Mouse (Mus musculus) stomach, postnatal 0 days (tissue): ENCODE results near the gene Birc6. TPM values are rescaled to one million over a fixed set of nuclear protein-coding genes. Genes with fewer than 3 reads are reported as not detected.

Experiments used
- ATAC-seq: fragments of 200-750 bp; cut with Nextera tagmentation; 2 replicates; pipeline ENCODE4 v1.8.0; 2017; ENCODE audit not compliant: low FRiP score, low TSS enrichment
- DNase-seq: peaks from one replicate; pipeline ENCODE4 v3.0.0-alpha.2; 2016; ENCODE audit warnings: low spot score
- H3K27ac ChIP-seq: fragments of 300-500 bp; sonication (generic); replicated peaks from 2 replicates; pipeline ENCODE4 v1.5.1; 2014; ENCODE audit warnings: mild to moderate bottlenecking, control low read depth
- H3K27me3 ChIP-seq: fragments of 300-500 bp; sonication (generic); 2 replicates; pipeline ENCODE4 v1.6.1; 2014; ENCODE audit warnings: low read length; ENCODE audit not compliant: control insufficient read depth, insufficient read depth
- H3K36me3 ChIP-seq: fragments of 300-500 bp; sonication (generic); 2 replicates; pipeline ENCODE4 v1.6.1; 2014; ENCODE audit warnings: low read length, mixed read lengths; ENCODE audit not compliant: control insufficient read depth, insufficient read depth
- H3K4me1 ChIP-seq: fragments of 300-500 bp; sonication (generic); replicated peaks from 2 replicates; pipeline ENCODE4 v1.6.1; 2014; ENCODE audit warnings: antibody characterized with exemption; ENCODE audit not compliant: control insufficient read depth, insufficient read depth
- H3K4me2 ChIP-seq: fragments of 300-500 bp; sonication (generic); replicated peaks from 2 replicates; pipeline ENCODE4 v1.6.1; 2014; ENCODE audit warnings: low read depth, mild to moderate bottlenecking, control low read depth, moderate library complexity
- H3K4me3 ChIP-seq: fragments of 300-500 bp; sonication (generic); 2 replicates; pipeline ENCODE4 v1.5.1; 2014; ENCODE audit warnings: low read depth, low read length, control low read depth
- H3K9ac ChIP-seq: fragments of 300-500 bp; sonication (generic); 2 replicates; pipeline ENCODE4 v1.6.1; 2014; ENCODE audit warnings: mild to moderate bottlenecking, low read length, control low read depth, mixed read lengths
- H3K9me3 ChIP-seq: fragments of 300-500 bp; sonication (generic); 2 replicates; pipeline ENCODE4 v1.6.1; 2016; ENCODE audit warnings: low read length; ENCODE audit not compliant: control insufficient read depth
- CTCF ChIP-seq: IDR thresholded peaks from 2 replicates; pipeline ENCODE4 v1.5.1; 2016; ENCODE audit warnings: antibody characterized with exemption, low read depth, mild to moderate bottlenecking, moderate library complexity
- EP300 ChIP-seq: optimal IDR thresholded peaks from 2 replicates; pipeline ENCODE3; 2016; ENCODE audit warnings: antibody characterized with exemption
- WGBS: fragments of 180-500 bp; shearing (Covaris S2); extraction: QIAGEN DNeasy Blood & Tissue Kit; methylation state at CpG from one replicate; pipeline ENCODE4 v1.1.7; 2014; 5-methylcytosine and 5-hydroxymethylcytosine counted together
- polyA plus RNA-seq: library from polyadenylated mRNA; unstranded; fragments of >200 nt; fragmentation: Nextera tagmentation; extraction: Ambion mirVana; gene quantifications from 2 replicates; pipeline ENCODE4 v1.2.1, GENCODE M21; 2015

The Birc6 gene
- polyA plus RNA-seq, 1 experiment from 2014 or later: 56.4 TPM

DNA sequence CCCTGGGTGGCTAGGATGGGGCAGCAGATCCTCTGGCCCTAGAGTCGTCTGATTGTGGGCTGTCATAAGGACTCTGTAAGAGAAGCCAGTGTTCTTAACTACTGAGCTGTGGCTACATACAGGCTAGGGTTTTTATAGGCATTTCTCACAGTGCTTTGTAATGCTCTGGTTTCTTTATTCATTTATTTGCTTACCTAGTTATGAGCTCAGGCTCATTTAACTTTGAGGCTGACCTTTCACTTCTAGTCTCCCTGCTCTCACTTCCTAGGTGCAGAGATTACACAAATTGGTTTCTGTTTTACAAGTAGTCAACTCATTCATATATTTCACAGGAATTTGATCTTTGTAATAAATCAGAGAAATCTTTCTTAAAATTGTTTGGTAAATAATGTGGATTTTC, 73.1 kb downstream of the Birc6 start:
- H3K27me3 ChIP-seq: no peaks in the 10 kb centered on the region
- no peaks in the 10 kb centered on the region for H3K4me1 ChIP-seq
- TF ChIP-seq EP300: no peak
- no peak for TF ChIP-seq CTCF
- ATAC-seq (no peak), DNase-seq (no peak)
- H3K4me2 ChIP-seq: no peak overlapping the region
- H3K9me3 ChIP-seq: no peaks in the 10 kb centered on the region
- WGBS: 85% methylated on average over 1 of the region's 1 CpGs
- no peak overlapping the region for H3K27ac ChIP-seq
- H3K4me3 ChIP-seq: no peak overlapping the region
- no peak overlapping the region for H3K9ac ChIP-seq
- H3K36me3 ChIP-seq: peaks cover 12% of the 10 kb centered on the region

DNA sequence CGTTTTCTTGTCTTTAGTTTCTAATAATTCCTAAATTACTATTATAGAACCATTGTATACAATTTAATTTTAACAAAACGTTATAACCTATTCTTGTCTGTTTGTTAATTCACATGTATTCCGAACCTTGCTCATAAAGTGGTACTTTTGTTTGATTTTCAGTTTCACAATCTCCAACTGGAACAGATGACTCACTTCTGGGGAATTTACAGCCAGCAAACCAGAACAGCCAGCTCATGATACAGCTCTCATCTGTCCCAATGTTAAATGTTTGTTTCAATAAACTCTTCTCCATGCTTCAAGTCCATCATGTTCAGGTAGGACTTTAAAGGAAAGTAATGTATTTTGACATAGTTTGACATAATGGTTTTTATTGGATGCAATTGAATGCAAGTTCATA, 102.7 kb downstream of the Birc6 start:
- H3K9me3 ChIP-seq: no peaks in the 10 kb centered on the region
- WGBS: 57% methylated on average over 3 of the region's 3 CpGs
- DNase-seq: no peak
- no peak overlapping the region for H3K9ac ChIP-seq
- H3K4me2 ChIP-seq: no peak overlapping the region
- ATAC-seq: no peak
- no peak overlapping the region for H3K4me3 ChIP-seq
- no peaks in the 10 kb centered on the region for H3K4me1 ChIP-seq
- H3K27me3 ChIP-seq: no peaks in the 10 kb centered on the region
- no peak for TF ChIP-seq CTCF
- no peak for TF ChIP-seq EP300
- H3K36me3 ChIP-seq: peaks cover 4% of the 10 kb centered on the region; the same call in 1 of the 2 replicates
- no peak overlapping the region for H3K27ac ChIP-seq

DNA sequence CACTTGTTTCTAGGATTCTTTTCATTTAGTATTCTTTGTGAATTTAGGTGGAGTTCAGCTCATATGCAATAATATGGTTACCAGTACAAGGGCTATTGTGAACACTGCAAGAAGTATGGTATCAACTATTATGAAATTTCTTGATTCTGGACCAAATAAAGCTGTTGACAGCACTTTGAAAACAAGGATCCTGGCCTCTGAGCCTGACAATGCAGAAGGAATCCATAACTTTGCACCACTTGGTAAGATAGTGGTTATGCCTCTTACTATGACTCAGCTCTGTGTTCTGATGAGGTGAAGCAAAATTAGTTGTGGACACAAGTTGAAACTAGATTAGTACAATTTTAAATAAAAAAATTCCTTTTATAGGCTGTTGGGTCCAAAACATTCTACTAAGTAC, 114.3 kb downstream of the Birc6 start:
- Histone ChIP-seq H3K27ac (no peak overlapping the region), H3K27me3 (no peaks in the 10 kb centered on the region), H3K4me3 (no peak overlapping the region), H3K36me3 (peaks cover 24% of the 10 kb centered on the region), H3K9me3 (no peaks in the 10 kb centered on the region), H3K4me2 (no peak overlapping the region), H3K9ac (no peak overlapping the region), H3K4me1 (no peaks in the 10 kb centered on the region)
- no peak for TF ChIP-seq CTCF
- TF ChIP-seq EP300: no peak
- ATAC-seq (no peak), DNase-seq (no peak)

DNA sequence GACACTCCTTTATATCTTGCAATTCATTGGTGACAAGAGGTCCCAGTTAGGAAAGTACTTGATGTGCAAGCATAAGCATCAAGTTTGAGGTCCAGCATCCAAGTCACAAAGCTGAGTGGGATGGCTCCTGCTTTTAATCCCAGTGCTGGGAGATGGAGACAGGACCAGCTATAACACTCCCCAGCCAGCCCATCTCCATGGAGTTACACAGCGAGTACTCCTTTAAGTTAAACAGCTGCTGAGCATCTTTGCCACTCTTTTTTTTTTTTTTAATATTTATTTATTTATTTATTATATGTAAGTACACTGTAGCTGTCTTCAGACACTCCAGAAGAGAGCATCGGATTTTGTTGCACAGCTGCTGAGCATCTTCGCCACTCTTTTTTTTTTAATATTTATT, 130.3 kb downstream of the Birc6 start:
- WGBS: 91% methylated on average over 3 of the region's 3 CpGs
- H3K9ac ChIP-seq: no peak overlapping the region
- no peaks in the 10 kb centered on the region for H3K27me3 ChIP-seq
- TF ChIP-seq CTCF: no peak
- no peak for TF ChIP-seq EP300
- DNase-seq: no peak
- no peak for ATAC-seq
- no peak overlapping the region for H3K27ac ChIP-seq
- H3K4me1 ChIP-seq: no peaks in the 10 kb centered on the region
- no peaks in the 10 kb centered on the region for H3K9me3 ChIP-seq
- no peak overlapping the region for H3K4me3 ChIP-seq
- H3K36me3 ChIP-seq: peaks cover 23% of the 10 kb centered on the region
- no peak overlapping the region for H3K4me2 ChIP-seq

DNA sequence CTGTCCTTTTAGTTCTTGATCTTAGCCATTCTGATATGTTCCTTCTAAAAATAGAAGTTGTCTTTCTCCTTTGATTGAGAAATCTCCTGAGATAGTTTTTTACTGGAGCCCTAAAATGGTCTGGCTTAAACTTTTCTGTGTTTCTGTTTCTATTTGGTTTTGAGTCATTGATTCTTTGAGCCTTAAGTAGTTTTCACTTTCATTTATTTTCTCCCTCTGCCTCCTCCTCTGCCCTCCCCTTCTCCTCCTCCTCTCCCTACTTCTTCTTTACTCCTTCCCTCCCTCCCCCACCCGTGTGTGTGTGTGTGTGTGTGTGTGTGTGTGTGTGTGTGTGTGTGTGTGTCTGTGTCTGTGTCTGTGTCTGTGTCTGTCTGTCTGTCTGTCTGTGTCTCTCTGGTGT, 139.9 kb downstream of the Birc6 start:
- 60% methylated on average over 1 of the region's 1 CpGs for WGBS
- Histone ChIP-seq H3K27me3 (no peaks in the 10 kb centered on the region), H3K4me2 (no peak overlapping the region), H3K4me3 (no peak overlapping the region), H3K4me1 (no peaks in the 10 kb centered on the region), H3K9ac (no peak overlapping the region), H3K36me3 (peaks cover 5% of the 10 kb centered on the region; the same call in 1 of the 2 replicates), H3K27ac (no peak overlapping the region), H3K9me3 (no peaks in the 10 kb centered on the region)
- TF ChIP-seq CTCF: no peak
- TF ChIP-seq EP300: no peak
- DNase-seq: no peak
- ATAC-seq: no peak

DNA sequence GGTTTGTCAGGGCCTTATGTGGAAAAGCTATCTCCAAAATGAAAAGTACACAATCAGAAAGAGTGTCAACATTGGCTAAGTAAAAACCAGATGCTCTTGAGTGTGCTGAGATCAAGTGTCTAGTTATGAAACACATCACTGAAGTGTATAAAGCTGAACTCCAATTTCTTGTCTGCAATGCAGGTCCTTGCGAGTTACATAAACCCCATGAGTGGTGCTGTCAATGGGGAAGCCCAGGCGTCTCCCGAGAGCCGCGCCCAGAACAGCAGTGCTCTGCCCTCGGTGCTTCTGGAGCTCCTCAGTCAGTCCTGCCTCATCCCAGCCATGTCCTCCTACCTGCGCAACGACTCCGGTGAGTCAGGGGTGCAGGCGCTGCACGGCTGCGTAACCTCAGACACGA, 141.9 kb downstream of the Birc6 start:
- DNase-seq (no peak), ATAC-seq (no peak)
- H3K4me2 ChIP-seq: no peak overlapping the region
- TF ChIP-seq CTCF (no peak), EP300 (no peak)
- no peak overlapping the region for H3K27ac ChIP-seq
- no peaks in the 10 kb centered on the region for H3K9me3 ChIP-seq
- H3K36me3 ChIP-seq: peaks cover 5% of the 10 kb centered on the region; the same call in 1 of the 2 replicates
- WGBS: 80% methylated on average over 13 of the region's 13 CpGs
- H3K4me1 ChIP-seq: no peaks in the 10 kb centered on the region
- no peaks in the 10 kb centered on the region for H3K27me3 ChIP-seq
- H3K4me3 ChIP-seq: no peak overlapping the region
- H3K9ac ChIP-seq: no peak overlapping the region
